Mouse (Mus musculus) ES-E14 (cell line): ENCODE measurements around the gene Tcl1b2. TPM values are rescaled to one million over a fixed set of nuclear protein-coding genes. Genes with fewer than 3 reads are reported as not detected.
A peak's percentile ranks its signal among the peaks of the same experiment; 100 is the strongest.

Experiments
- DNase-seq: peaks from one replicate; pipeline ENCODE4 v3.0.0-alpha.2; 2013; ENCODE audit warnings: low read depth, low spot score
- H3K27ac ChIP-seq: 2 replicates; pipeline ENCODE4 v1.5.1; 2012; ENCODE audit warnings: low read depth, mild to moderate bottlenecking, low read length, moderate library complexity, mixed read lengths; ENCODE audit not compliant: poor library complexity, insufficient read depth, severe bottlenecking
- H3K36me3 ChIP-seq: 2 replicates; pipeline ENCODE4 v1.6.1; 2012; ENCODE audit warnings: mild to moderate bottlenecking, low read length, moderate library complexity, mixed read lengths; ENCODE audit not compliant: control insufficient read depth, poor library complexity, insufficient read depth, severe bottlenecking
- H3K4me1 ChIP-seq, 2 experiments: fragments of 150-350 bp in 1 of 2; sonication (generic) in 1 of 2; 2 replicates each; pipeline ENCODE4 v1.6.1; 2012; ENCODE audit warnings: low read length in 2 of 2, mild to moderate bottlenecking in 1 of 2, mixed read lengths in 1 of 2; ENCODE audit not compliant: control insufficient read depth in 2 of 2, insufficient read depth in 2 of 2, poor library complexity in 1 of 2
- H3K4me3 ChIP-seq, 2 experiments: fragments of 150-350 bp in 1 of 2; sonication (generic) in 1 of 2; 2 replicates each; pipeline ENCODE4 v1.5.1; 2012; ENCODE audit warnings: low read length in 2 of 2, low read depth in 1 of 2, mild to moderate bottlenecking in 1 of 2, mixed read lengths in 1 of 2; ENCODE audit not compliant: insufficient read depth in 1 of 2, poor library complexity in 1 of 2, severe bottlenecking in 1 of 2
- H3K9ac ChIP-seq: 2 replicates; pipeline ENCODE4 v1.6.1; 2012; ENCODE audit warnings: low read depth, mild to moderate bottlenecking, low read length, mixed read lengths; ENCODE audit not compliant: poor library complexity, insufficient read depth, severe bottlenecking
- H3K9me3 ChIP-seq: fragments of 150-350 bp; sonication (generic); 2 replicates; pipeline ENCODE4 v1.6.1; 2012; ENCODE audit warnings: low read depth, mild to moderate bottlenecking, low read length; ENCODE audit not compliant: control insufficient read depth, insufficient read depth
- CHD2 ChIP-seq: IDR thresholded peaks from 2 replicates; pipeline ENCODE4 v1.6.1; 2014; ENCODE audit warnings: mild to moderate bottlenecking, low read depth, low read length, inconsistent platforms
- HCFC1 ChIP-seq: IDR thresholded peaks from 2 replicates; pipeline ENCODE4 v1.6.1; 2012; ENCODE audit warnings: low read length, inconsistent platforms, borderline replicate concordance; ENCODE audit not compliant: insufficient read depth
- MAFK ChIP-seq: IDR thresholded peaks from 2 replicates; pipeline ENCODE4 v1.6.1; 2014; ENCODE audit warnings: mild to moderate bottlenecking, low read depth, low read length, inconsistent platforms; ENCODE audit not compliant: insufficient read depth
- ZC3H11A ChIP-seq: IDR thresholded peaks from 2 replicates; pipeline ENCODE4 v1.6.1; 2012; ENCODE audit warnings: low read depth, mild to moderate bottlenecking, inconsistent platforms, low read length, borderline replicate concordance
- ZNF384 ChIP-seq: IDR thresholded peaks from 2 replicates; pipeline ENCODE4 v1.6.1; 2012; ENCODE audit warnings: low read depth, low read length, inconsistent platforms
- in situ Hi-C, 2 experiments: fragments of 600-800 bp; cut with MboI; formaldehyde crosslinking; loops; one replicate each; pipeline ENCODE4 v1.15.1; 2025; ENCODE audit warnings: low sequenced_read_pairs in 2 of 2, inconsistent platforms in 1 of 2; ENCODE audit not compliant: unreplicated experiment in 2 of 2
- total RNA-seq: library from RNA; depleted of rRNA; stranded (reverse); fragments of 300-350 nt; gene quantifications from 2 replicates; pipeline ENCODE4 v1.2.3, GENCODE M21; 2012; rRNA removed

Gene Tcl1b2
- total RNA-seq, result not detected in 2 replicates

- no peak for TF ChIP-seq ZC3H11A
- no peak for TF ChIP-seq HCFC1
- no peak for TF ChIP-seq MAFK
- TF ChIP-seq CHD2, result no peak
- TF ChIP-seq ZNF384, result no peak
- Histone ChIP-seq H3K9ac (no peak within 1 kb of the TSS), H3K9me3 (no peaks in the 10 kb centered on the region), H3K4me1 (no peaks in the 10 kb centered on the region), H3K36me3 (no peaks in the 10 kb centered on the region), H3K4me3 (no peak within 1 kb of the TSS), H3K27ac (no peak within 1 kb of the TSS)
- DNase-seq, result no peak
- in situ Hi-C loops, result no loop called here
These were observed at the start of gene Tcl1b2 for GRCm38 (mm10) chr12:105145714-105146113. Gene Tcl1b2, plus strand, starts transcription at chr12:105146014.

- H3K4me1 ChIP-seq, result peaks cover 3 to 9% of the 10 kb centered on the region in 2 experiments; a peak in 3 of 4 replicates
- in situ Hi-C loops, result loop anchor here in 1 of 2 experiments (5.0 kb wide), 1 partner anchor 47 kb away; no protein-coding TSS in a partner anchor
- no peaks in the 10 kb centered on the region for H3K9me3 ChIP-seq
- no peak overlapping the region for H3K9ac ChIP-seq
- no peak overlapping the region for H3K27ac ChIP-seq
- H3K4me3 ChIP-seq, result no peak overlapping the region
- DNase-seq, result peak; percentile 69
- H3K36me3 ChIP-seq, result no peaks in the 10 kb centered on the region
- TF ChIP-seq MAFK (no peak), CHD2 (no peak), HCFC1 (no peak), ZC3H11A (no peak), ZNF384 (no peak)
These were observed 46.3 kb upstream of the Tcl1b2 start for GRCm38 (mm10) chr12:105099466-105100044.

DNA sequence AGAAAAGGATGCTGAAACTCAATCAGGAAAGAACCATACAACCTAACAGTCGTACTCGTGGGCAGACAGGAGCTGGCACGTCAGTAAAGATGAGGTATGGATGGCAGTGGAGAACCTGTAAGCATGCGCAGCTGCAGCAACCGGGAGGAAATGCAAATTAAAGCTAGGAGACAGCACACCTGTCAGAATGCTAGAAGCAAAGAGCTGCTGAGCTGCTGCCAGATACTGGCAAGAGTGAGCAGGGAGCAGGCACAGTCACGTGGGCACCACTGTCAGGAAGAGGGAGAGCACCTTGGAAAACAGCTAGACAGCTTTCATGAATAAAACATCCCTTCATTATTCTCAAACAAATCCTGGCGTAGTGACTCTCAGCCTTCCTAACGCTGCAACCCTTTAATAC, 42.9 kb upstream of the Tcl1b2 start:
- TF ChIP-seq CHD2 (no peak), ZNF384 (no peak), ZC3H11A (no peak), MAFK (no peak), HCFC1 (no peak)
- Histone ChIP-seq H3K9me3 (no peaks in the 10 kb centered on the region), H3K36me3 (no peaks in the 10 kb centered on the region), H3K4me1 (peaks cover 3 to 9% of the 10 kb centered on the region in 2 experiments; a peak in 3 of 4 replicates), H3K9ac (no peak overlapping the region), H3K4me3 (no peak overlapping the region), H3K27ac (no peak overlapping the region)
- DNase-seq, result no peak
- in situ Hi-C loops, result loop anchor here in 1 of 2 experiments (5.0 kb wide), 1 partner anchor 51 kb away; no protein-coding TSS in a partner anchor

- TF ChIP-seq ZC3H11A (peak; percentile 78; the same call in 1 of the 2 replicates), HCFC1 (no peak)
- no peak overlapping the region for H3K4me3 ChIP-seq
- in situ Hi-C loops, result loop anchor here in 1 of 2 experiments (5.0 kb wide), 1 partner anchor 52 kb away; no protein-coding TSS in a partner anchor
- H3K27ac ChIP-seq, result no peak overlapping the region
- peak; percentile 89 for DNase-seq
- H3K36me3 ChIP-seq, result no peaks in the 10 kb centered on the region
- H3K9ac ChIP-seq, result no peak overlapping the region
- peaks cover 3 to 5% of the 10 kb centered on the region in 2 experiments; a peak in 3 of 4 replicates for H3K4me1 ChIP-seq
- no peaks in the 10 kb centered on the region for H3K9me3 ChIP-seq
These were observed 41.8 kb upstream of the Tcl1b2 start for GRCm38 (mm10) chr12:105104036-105104435.
